Mouse (Mus musculus) urinary bladder, postnatal 25 days (tissue): ENCODE results near the gene Npsr1.

Source experiments
- DNase-seq: peaks from one replicate; pipeline ENCODE4 v3.0.0; 2022; ENCODE audit warnings: low spot score

Gene Npsr1

DNA sequence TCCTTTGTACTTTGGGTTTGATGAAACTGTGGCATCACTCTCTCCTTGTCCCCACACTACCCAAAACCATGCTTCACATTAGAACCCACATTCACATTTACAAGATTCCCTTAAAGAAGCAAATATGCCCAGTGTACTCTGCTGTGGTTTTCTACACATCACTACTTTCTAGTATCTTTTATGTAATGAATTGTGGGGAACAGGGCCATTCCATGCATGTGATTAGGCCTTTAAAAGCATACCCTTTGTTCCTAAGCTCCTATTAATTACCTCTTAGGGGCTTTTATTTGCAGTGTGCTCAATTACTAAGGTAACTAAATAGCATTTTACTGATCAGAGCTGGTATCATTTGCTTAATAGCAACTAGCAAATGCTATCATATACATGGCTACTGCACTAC is 149.8 kb downstream of the Npsr1 start:
- DNase-seq, result no peak

DNA sequence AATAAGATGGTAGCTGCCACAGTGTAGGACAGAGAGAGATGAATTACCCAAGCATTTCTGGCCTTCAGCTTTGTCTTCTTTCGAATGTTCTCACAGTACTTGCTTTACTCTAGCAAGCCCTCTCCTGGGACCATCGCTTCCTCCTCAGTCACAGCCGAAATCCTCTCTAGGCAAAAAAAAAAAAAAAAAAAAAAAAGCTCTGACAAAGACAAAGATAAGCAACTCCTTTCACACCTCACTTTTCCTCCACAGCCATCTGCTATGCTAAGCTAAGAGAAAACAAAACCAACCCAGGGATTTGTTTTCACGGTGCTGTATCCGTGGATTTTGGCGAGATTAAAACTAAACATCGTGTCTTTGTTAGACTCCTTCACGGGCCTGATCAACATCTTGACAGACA is 156.4 kb downstream of the Npsr1 start:
- DNase-seq, result no peak

DNA sequence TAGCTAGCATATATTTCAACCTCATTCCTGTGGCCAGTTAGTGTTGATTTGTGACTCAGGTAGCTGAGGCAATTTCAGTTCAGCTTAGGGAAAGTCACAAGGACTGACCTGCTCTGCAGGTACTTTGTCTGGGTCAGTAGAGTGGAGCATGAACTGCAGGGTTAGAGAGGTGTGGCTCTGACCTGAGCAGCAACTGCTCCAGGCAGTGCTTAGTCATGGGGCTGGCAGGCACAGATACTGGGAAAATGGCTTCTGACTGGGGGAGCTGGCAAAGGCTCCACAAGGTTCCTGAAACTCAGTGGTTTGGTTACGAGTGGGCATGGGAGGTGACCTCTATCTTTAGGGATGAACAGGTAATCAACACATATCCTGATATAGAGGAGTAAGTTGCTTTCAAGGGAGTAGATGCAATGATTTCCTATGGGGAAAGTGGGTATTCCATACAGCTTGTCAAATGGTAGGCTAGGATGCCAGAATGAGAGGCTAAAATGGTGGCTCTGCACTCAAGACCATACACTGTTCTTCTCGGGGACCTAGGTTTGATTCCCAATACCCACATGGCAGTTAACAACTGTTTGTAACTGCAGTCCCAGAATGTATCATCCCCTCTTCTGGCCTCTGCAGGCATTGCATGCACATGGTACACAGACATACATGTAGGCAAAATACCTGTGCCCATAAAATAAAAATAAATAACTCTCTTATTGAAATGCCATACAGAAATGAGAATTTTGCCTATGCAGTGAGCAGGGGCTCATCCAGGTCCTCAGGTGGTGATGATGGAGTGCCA is 182.9 kb downstream of the Npsr1 start:
- no peak for DNase-seq

DNA sequence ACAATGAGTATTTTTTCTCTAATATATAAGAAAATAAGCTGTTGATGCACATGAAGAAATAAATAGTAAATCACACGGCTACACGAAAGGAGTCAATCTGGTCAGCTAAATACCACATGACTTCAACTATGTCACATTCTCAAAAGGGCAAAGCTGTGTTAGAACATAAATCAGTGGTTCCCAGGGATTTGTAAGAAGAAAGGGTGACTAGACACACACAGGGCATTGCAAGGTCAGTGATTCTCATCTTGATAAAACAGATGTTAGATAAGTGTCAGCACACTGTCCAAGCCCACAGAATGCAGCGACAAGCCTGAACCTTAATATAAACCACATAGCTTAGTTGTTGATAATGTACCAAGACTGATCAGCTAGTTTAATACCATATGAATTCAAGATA is 184.8 kb downstream of the Npsr1 start:
- DNase-seq, result no peak

DNA sequence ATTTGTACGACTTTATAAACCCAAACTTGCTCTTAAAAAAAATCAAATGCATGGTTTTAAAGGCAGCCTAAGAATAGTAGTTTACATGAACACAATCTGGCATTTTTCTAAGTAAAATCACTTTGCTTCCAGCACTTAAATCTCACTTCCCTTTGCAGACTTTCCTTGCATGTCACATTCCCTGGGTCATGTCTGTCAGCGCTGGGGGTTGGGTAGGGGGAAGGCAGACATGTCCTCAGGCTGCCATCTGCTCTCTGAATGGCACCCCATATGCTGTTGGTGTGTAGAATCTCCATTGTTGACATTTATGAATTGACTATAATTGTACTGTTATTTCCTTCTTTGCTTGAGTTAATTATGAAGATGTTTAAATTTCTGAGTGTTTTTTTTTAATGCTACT is 185.3 kb downstream of the Npsr1 start:
- DNase-seq, result no peak

DNA sequence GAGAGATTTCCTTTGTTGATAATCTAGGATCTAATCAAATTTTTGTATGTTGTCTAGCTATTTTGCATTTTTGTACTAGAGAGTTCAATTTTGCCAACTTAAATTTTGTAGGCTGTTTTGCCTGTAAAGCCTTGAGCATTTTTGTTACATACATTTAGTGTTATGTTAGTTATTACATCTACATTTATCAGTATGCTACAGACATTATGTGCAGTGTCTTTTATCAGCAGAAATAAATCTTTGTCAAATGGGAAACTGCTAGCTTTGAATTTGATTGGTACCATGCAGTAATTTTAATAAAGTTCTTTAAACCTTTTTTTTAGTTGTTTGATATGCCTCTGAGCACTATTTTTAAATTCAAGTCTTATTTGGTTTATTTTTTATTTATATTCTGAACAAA is 185.7 kb downstream of the Npsr1 start:
- DNase-seq, result no peak

DNA sequence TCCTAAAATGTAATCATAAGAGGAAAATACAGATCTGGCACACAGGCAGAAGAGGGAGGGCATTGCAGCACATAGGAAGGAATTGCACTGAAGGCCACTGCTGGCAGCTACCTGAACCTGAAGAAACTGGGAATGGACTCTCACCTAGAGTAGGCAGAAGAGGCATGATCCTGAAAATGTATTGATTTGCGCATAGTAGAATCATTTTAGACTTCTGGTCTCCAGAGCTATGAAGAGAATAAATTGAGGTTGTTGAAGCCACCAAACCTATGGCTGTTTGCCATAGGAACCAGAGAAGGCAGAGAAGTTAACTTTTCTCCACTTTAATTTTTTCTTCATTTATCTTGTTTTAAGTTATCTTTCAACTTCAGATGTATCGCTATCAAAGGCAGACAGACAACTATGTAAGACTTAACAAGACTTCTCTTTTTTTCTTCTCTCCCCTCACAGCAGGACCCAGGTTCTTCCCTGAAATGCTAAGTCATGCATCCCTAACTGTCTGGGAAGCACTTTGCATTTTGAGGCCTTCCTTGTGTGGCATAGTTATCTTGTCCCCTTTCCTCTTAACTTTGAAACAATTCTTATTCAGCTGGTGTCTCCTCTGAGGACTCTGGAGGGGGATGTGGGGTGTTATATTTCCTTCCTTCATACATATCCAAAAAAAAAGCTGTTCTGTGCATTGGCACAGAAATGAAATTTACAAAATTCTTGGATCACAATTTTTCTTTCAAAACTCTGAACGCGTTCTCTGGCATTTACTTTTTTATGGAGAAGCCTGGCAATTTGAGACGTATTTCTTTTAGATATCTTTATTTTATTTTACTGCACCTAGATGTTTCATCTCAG is 186.7 kb downstream of the Npsr1 start:
- no peak for DNase-seq

DNA sequence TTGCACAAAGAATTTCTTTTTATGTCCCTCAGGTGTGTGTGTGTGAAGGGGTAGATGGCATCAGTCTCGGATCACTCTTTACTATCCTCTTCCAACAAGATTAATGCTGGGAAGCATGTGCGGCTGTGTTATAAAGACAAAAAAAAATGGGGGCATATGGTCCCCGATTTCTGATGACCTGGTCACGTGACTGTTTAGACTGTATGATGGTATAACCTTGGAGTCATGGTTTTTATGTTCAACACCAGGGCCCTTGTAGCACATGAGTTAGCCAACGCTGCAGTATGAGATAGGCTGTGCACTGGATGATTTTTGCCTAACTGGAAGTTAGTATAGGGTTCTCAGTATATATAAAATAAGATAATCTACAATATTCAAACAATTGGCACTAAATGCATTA is 187.6 kb downstream of the Npsr1 start:
- no peak for DNase-seq

DNA sequence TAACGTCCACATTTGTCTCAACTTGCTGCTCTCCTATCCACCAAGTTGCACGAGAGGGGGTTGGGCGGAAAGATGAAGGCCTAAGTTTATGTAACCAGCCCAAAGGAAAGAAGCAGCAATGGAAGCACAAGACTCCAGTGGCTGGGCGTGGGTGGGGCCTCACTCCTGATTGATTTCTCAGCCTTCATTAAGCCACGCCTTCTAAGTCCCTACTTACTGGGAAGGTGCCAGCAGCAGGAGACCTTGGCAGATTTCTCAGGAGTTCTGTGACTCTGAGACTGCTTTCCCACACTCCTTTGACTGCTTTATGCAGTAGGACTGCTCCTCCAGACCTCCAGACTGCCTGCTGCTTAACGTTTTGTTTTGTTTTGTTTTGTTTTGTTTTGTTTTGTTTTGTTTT is 193.6 kb downstream of the Npsr1 start:
- no peak for DNase-seq

DNA sequence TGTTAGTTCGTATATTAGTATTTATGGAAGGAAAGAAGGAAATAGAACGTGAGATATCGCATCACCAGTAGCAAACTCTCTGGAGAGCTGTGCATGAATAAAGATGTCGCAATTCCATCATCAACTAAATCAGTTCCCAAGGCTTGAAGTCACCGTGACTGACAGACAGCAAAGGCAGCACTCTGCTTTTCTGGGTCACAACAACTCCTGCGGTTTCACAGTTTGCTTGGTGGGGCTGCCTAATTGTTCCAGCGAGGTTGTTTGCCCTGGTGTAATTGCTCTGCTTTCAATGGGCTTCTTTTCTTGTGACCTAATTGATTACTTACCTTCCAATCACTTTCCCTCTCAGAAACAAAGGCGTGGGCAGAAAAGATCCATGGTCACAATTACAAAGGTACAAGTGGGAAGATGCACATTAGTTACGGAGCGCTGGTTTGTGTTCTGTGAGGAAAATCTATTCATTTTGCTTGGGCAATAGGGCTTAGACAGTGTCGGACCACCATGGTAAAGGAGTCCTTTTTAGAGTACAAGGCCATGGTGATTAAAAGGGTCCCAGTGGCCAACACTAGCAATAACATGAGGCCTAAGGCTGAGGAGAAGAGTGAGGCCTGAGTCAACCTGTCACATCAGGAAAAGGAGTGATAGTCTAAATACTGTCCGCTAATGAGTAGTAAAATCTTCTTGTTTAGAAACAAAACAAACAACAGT is 195.6 kb downstream of the Npsr1 start:
- no peak for DNase-seq

DNA sequence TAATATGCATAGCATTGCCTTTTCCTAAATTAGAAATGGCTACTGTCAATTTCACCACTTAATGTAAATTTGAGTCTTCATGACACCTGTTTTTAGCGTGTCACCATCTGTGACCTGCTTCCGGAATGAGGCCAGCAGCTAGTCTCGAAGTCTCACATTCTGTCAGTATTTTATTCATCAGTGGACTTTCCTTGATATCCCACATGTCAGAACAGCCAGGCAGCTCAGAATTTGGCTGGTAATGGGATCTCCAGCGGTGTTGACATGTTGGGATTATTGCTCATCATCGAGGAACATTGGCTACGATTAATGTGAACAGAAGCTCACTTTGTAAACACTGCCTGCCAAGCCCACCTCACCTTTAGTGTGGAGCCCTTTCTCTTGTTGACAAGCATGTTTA is 205.1 kb downstream of the Npsr1 start:
- DNase-seq, result no peak

DNA sequence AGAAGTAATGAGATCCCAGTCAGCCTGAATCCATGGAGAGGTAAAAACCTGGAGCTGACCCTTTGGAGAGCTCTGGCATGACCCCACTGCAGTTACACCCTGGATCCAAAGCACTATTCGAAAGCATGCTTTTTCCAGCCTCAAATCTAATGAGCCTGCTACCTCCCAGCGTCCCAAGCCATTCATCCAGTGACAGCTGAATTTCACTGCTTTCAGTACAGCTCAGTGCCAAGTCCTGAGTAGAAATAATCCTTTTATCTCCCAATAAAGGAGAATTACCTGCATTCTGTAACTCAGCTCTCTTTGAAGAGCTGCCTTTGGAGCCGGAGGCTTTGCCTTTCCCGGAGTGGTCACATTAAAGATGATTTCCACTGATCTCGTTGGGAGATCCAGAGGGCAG is 209.2 kb downstream of the Npsr1 start:
- no peak for DNase-seq

DNA sequence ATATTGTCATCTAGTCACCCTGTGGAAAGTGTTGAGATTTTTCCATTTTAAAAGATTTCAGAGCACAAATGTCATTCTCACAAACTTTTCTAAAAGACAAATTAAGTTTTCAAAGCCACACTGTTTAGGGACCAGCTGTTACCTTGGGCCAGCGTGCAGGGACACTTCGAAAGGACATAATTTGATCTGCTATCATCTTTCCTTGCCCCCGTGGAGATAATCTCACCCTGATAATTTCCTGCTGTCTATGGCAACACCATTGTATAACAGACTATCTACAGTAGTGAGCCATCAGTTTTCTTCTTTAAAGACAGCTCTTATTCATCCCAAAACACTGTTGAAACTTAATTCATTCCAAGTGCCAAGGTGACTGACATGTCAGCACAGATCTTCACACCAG is 209.6 kb downstream of the Npsr1 start:
- DNase-seq, result no peak

DNA sequence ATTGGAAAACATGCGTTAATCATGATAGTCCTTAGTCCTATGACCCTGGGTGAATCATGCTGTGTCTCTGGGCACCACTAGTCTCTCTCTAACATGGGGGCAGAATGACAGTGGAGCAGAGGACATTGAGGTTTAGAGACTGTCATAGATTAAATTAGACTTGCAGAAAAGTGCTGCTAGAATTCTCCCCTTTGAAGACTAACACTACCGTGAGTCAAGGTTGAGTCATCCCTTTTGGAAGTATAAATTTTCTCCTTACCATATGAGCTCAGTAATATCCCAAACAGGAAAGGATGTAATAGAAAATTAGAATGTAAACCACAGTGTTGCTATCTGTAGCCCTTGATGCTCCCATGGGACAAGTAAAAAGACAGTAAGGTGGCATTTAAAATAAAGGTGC is 218.0 kb downstream of the Npsr1 start:
- no peak for DNase-seq

DNA sequence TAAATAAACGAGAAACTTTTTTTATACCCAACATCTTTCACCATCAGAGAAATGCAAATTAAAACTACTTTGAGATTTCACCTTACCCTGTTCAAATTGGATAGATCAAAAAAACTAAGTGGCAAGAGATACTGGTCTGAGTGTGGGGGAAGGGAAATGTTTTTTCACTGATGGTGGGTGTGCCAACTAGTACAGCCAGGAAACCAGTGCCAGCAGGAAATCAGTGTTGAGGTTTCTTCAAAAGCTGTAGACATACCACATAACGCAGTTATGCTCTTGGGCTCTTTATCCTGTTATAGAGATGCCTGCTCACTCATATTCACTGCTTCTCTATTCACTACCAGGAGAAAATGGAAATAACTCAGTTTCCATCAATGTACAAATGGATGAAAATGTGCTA is 233.9 kb downstream of the Npsr1 start:
- DNase-seq, result no peak

DNA sequence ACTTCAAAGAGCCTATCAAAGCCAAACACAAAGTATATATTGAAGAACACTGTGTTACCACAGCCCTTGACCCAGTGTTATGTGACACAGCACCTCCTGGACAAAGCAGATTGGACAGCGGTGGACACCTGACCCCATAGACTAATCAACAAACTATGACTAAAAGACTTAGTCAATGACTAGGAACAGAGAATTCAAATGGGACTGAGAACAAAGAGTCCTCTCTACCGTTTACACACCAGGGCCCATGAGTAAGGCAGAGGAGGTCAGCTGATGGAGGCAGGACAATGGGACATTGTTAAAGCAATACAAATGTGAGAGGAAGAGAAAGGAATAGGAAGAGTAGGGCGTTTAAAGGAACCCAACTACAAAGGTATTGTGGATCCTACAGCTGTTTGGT is 243.5 kb downstream of the Npsr1 start:
- DNase-seq, result no peak

DNA sequence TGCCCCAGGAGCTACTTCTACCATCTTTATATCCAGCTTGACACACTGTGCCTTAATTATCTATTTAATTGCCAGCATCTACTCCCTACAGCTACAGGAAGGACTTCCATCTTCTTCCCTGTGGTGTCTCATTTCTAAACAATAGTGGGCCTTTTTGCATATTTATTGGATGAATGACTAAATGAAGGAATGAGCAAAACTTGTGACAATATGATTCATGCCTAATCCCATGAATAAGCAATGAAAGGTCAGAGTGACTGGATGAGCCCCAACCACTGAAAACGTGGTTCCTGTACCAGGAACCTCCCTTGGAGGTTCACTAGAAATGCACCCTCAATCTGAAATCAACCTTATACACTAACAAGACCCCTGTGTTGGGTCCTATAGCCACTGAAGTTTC is 249.2 kb downstream of the Npsr1 start:
- no peak for DNase-seq

DNA sequence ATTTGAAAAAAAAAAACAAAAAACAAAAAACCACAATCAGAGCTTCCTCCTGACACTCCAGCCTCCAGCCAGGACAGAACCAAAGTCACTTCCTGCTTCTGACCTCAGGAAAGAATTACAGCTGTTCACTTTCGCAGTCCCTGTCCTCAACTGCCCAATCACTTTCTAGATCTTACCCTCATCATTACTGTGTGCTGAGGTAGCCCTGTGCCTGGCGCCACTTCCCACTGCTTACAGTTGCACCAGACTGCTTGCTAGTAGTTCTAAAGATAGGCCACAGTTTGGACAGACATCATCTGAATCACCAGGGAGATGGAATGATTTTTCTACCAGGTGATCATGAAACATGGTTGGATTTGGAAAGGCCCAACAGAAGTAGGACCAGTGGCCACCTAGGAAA is 251.7 kb downstream of the Npsr1 start:
- DNase-seq, result no peak

DNA sequence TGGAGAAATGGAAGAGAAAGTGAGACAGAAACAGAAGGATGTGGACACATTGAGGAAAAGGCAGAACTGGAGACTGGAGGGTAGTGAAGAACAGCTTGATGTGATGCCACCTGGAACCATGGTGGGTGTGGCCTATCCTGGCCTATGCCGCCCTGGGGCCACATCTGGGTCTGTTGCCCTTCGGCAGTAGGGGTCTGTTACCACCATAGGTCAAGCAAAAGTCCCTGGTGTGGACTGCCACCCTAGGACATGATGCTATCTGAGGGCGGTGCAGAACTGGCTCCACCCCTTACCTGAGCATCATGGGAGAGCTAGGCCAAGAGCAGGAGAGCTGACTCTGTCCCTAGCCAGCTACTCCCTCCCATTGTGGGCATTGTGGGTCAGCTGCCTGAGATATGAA is 253.6 kb downstream of the Npsr1 start:
- DNase-seq, result no peak
